Mouse (Mus musculus): Measurements from ENCODE around the gene Ugdh. TPM values are rescaled to one million over a fixed set of nuclear protein-coding genes. Genes with fewer than 3 reads are reported as not detected.

Ugdh gene
- total and polyA plus RNA-seq, 2 experiments from 2014 or later: 18.8 to 30.7 TPM

- no peak for DNase-seq (ENCODE audit: low spot score)
- Histone ChIP-seq H3K4me2 (ENCODE audit: low read depth, low read length) (no peak overlapping the region), H3K36me3 (ENCODE audit: insufficient read depth, low read length) (peaks cover 6% of the 10 kb centered on the region; the same call in 1 of the 2 replicates), H3K27me3 (ENCODE audit: insufficient read depth, low read length) (no peaks in the 10 kb centered on the region), H3K4me1 (ENCODE audit: insufficient read depth, low read length) (no peaks in the 10 kb centered on the region), H3K27ac (no peak overlapping the region), H3K9me3 (ENCODE audit: low read length) (no peaks in the 10 kb centered on the region), H3K4me3 (ENCODE audit: low read length) (no peak overlapping the region), H3K9ac (replicated peaks; ENCODE audit: low read length) (no peak overlapping the region)
- ATAC-seq: no peak
- TF ChIP-seq CTCF (IDR thresholded peaks at IDR 0.05; ENCODE audit: low read depth): no peak
- 83% methylated on average over 5 of the region's 5 CpGs for WGBS
Observed at GRCm38 (mm10) chr5:65429441-65429840, 6.3 kb downstream of the Ugdh start.

- H3K4me2 ChIP-seq (ENCODE audit: low read depth, low read length): no peak overlapping the region
- H3K9ac ChIP-seq (replicated peaks; ENCODE audit: low read length): no peak overlapping the region
- 52% methylated on average over 4 of the region's 4 CpGs for WGBS
- ATAC-seq: no peak
- no peaks in the 10 kb centered on the region for H3K9me3 ChIP-seq (ENCODE audit: low read length)
- H3K4me3 ChIP-seq (ENCODE audit: low read length): no peak overlapping the region
- no peaks in the 10 kb centered on the region for H3K27me3 ChIP-seq (ENCODE audit: insufficient read depth, low read length)
- H3K36me3 ChIP-seq (ENCODE audit: insufficient read depth, low read length): peaks cover 17% of the 10 kb centered on the region; the same call in 1 of the 2 replicates
- no peaks in the 10 kb centered on the region for H3K4me1 ChIP-seq (ENCODE audit: insufficient read depth, low read length)
- H3K27ac ChIP-seq: no peak overlapping the region
- DNase-seq (ENCODE audit: low spot score): no peak
- TF ChIP-seq CTCF (IDR thresholded peaks at IDR 0.05; ENCODE audit: low read depth): no peak
Observed at GRCm38 (mm10) chr5:65428321-65428720, 7.4 kb downstream of the Ugdh start.

GRCm38 (mm10) chr5:65425251-65425650 is 10.5 kb downstream of the Ugdh start:
- 88% methylated on average over 5 of the region's 5 CpGs for WGBS
- Histone ChIP-seq H3K4me1 (ENCODE audit: insufficient read depth, low read length) (no peaks in the 10 kb centered on the region), H3K4me2 (ENCODE audit: low read depth, low read length) (no peak overlapping the region), H3K9me3 (ENCODE audit: low read length) (no peaks in the 10 kb centered on the region), H3K27ac (no peak overlapping the region), H3K27me3 (ENCODE audit: insufficient read depth, low read length) (no peaks in the 10 kb centered on the region), H3K4me3 (ENCODE audit: low read length) (no peak overlapping the region), H3K36me3 (ENCODE audit: insufficient read depth, low read length) (peaks cover 39% of the 10 kb centered on the region), H3K9ac (replicated peaks; ENCODE audit: low read length) (no peak overlapping the region)
- DNase-seq (ENCODE audit: low spot score) (no peak), ATAC-seq (no peak)
- no peak for TF ChIP-seq CTCF (IDR thresholded peaks at IDR 0.05; ENCODE audit: low read depth)

GRCm38 (mm10) chr5:65424215-65424614 is 11.5 kb downstream of the Ugdh start:
- DNase-seq (ENCODE audit: low spot score) (no peak), ATAC-seq (no peak)
- no peak for TF ChIP-seq CTCF (IDR thresholded peaks at IDR 0.05; ENCODE audit: low read depth)
- Histone ChIP-seq H3K4me1 (ENCODE audit: insufficient read depth, low read length) (no peaks in the 10 kb centered on the region), H3K27ac (no peak overlapping the region), H3K4me2 (ENCODE audit: low read depth, low read length) (no peak overlapping the region), H3K9me3 (ENCODE audit: low read length) (no peaks in the 10 kb centered on the region), H3K9ac (replicated peaks; ENCODE audit: low read length) (no peak overlapping the region), H3K36me3 (ENCODE audit: insufficient read depth, low read length) (peaks cover 39% of the 10 kb centered on the region), H3K27me3 (ENCODE audit: insufficient read depth, low read length) (no peaks in the 10 kb centered on the region), H3K4me3 (ENCODE audit: low read length) (no peak overlapping the region)
- WGBS: 94% methylated on average over 6 of the region's 6 CpGs

GRCm38 (mm10) chr5:65422803-65423202 is 12.9 kb downstream of the Ugdh start:
- H3K9ac ChIP-seq (replicated peaks; ENCODE audit: low read length): no peak overlapping the region
- no peak for TF ChIP-seq CTCF (IDR thresholded peaks at IDR 0.05; ENCODE audit: low read depth)
- H3K9me3 ChIP-seq (ENCODE audit: low read length): no peaks in the 10 kb centered on the region
- H3K4me1 ChIP-seq (ENCODE audit: insufficient read depth, low read length): no peaks in the 10 kb centered on the region
- peaks cover 39% of the 10 kb centered on the region for H3K36me3 ChIP-seq (ENCODE audit: insufficient read depth, low read length)
- 92% methylated on average over 8 of the region's 8 CpGs for WGBS
- H3K4me3 ChIP-seq (ENCODE audit: low read length): no peak overlapping the region
- no peak overlapping the region for H3K27ac ChIP-seq
- no peak overlapping the region for H3K4me2 ChIP-seq (ENCODE audit: low read depth, low read length)
- DNase-seq (ENCODE audit: low spot score): no peak
- ATAC-seq: no peak
- H3K27me3 ChIP-seq (ENCODE audit: insufficient read depth, low read length): no peaks in the 10 kb centered on the region

- no peak for ATAC-seq
- TF ChIP-seq CTCF (IDR thresholded peaks at IDR 0.05; ENCODE audit: low read depth): no peak
- H3K9me3 ChIP-seq (ENCODE audit: low read length): no peaks in the 10 kb centered on the region
- 88% methylated on average over 6 of the region's 6 CpGs for WGBS
- H3K27ac ChIP-seq: no peak overlapping the region
- peaks cover 48% of the 10 kb centered on the region for H3K36me3 ChIP-seq (ENCODE audit: insufficient read depth, low read length)
- H3K27me3 ChIP-seq (ENCODE audit: insufficient read depth, low read length): no peaks in the 10 kb centered on the region
- no peak overlapping the region for H3K4me3 ChIP-seq (ENCODE audit: low read length)
- no peak for DNase-seq (ENCODE audit: low spot score)
- no peak overlapping the region for H3K9ac ChIP-seq (replicated peaks; ENCODE audit: low read length)
- H3K4me1 ChIP-seq (ENCODE audit: insufficient read depth, low read length): no peaks in the 10 kb centered on the region
- H3K4me2 ChIP-seq (ENCODE audit: low read depth, low read length): no peak overlapping the region
Observed at GRCm38 (mm10) chr5:65420822-65421221, 14.9 kb downstream of the Ugdh start.

GRCm38 (mm10) chr5:65419136-65419535 is 16.6 kb downstream of the Ugdh start:
- no peaks in the 10 kb centered on the region for H3K4me1 ChIP-seq (ENCODE audit: insufficient read depth, low read length)
- H3K36me3 ChIP-seq (ENCODE audit: insufficient read depth, low read length): peaks cover 39% of the 10 kb centered on the region
- no peaks in the 10 kb centered on the region for H3K9me3 ChIP-seq (ENCODE audit: low read length)
- no peak for DNase-seq (ENCODE audit: low spot score)
- H3K4me3 ChIP-seq (ENCODE audit: low read length): no peak overlapping the region
- H3K4me2 ChIP-seq (ENCODE audit: low read depth, low read length): no peak overlapping the region
- H3K9ac ChIP-seq (replicated peaks; ENCODE audit: low read length): no peak overlapping the region
- no peak for ATAC-seq
- no peak for TF ChIP-seq CTCF (IDR thresholded peaks at IDR 0.05; ENCODE audit: low read depth)
- H3K27ac ChIP-seq: no peak overlapping the region
- 69% methylated on average over 10 of the region's 10 CpGs for WGBS
- H3K27me3 ChIP-seq (ENCODE audit: insufficient read depth, low read length): no peaks in the 10 kb centered on the region

Measured in hindbrain, postnatal 0 days (tissue).